Mouse (Mus musculus) heart, adult 9 months (tissue): ENCODE results near the gene Rnaset2a.
"Not testable (repeated sequence)": the region's sequence is repeated elsewhere in the genome, so short reads cannot be mapped to it uniquely, and the experiment has no call there.

Experiments
- DNase-seq, 2 experiments: peaks; one replicate each; pipeline ENCODE4 v3.0.0; 2022; ENCODE audit warnings: low spot score in 2 of 2

Rnaset2a gene

DNA sequence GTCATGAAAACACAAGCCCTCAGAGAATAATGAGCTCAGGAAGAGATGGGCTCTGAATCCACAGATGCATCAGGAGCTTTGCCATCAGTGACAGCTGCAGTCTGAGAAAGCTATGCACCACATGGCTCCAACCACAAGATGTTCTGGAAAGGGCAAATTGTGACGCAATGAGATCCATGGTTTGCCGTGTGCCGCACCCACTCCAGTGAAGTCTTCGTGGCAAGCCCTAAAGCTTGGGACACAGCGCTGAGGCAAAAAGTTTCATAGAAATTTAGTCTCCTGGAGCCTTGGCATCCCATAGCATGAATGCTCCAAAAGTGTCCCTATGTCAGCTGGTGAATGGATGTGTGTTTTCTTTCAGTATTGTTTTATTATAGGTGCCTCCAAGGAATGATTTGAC is 9.8 kb downstream of the Rnaset2a start:
- not testable (repeated sequence) for DNase-seq

DNA sequence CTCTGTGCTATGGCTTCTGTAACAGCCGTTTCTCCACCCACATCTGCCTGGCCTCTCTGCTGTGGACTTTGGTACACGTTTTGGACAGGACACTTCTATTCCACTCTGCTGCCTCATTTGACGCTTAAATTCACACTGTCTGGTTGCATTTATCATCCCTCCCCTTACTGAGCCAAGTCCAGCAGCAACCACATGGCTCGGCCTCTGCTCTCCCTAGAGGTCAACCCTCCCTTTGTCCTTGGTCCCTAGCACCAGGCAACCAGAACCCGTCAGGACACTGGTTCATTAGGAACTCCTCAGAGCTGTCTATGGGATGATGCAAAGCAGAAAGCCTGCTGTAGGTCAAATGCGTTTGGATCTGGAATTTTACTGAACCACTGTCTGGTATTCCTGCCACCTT is 17.0 kb downstream of the Rnaset2a start:
- DNase-seq, result not testable (repeated sequence)

DNA sequence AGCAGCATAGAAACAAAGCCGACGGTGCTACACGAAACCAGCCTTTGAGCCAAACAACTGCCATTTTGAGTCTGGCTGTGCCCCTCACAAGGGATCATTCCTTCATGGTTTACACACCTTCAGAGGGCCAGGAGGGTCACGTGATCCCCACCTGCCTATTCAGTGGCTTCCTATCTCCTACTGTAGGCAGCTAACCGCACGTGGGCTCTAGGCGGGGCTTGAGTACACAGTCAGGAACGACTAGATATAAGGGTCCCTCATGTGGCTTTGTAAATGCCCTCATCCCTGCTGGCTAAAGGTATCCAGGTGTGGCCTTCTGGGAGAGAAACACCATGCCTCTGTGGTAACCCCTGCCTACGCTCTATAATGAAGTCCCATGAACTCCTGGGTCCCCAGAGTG is 18.3 kb downstream of the Rnaset2a start:
- not testable (repeated sequence) for DNase-seq

GRCm38 (mm10) chr17:8128326-8128993 is 19.4 kb downstream of the Rnaset2a start:
- not testable (repeated sequence) for DNase-seq

DNA sequence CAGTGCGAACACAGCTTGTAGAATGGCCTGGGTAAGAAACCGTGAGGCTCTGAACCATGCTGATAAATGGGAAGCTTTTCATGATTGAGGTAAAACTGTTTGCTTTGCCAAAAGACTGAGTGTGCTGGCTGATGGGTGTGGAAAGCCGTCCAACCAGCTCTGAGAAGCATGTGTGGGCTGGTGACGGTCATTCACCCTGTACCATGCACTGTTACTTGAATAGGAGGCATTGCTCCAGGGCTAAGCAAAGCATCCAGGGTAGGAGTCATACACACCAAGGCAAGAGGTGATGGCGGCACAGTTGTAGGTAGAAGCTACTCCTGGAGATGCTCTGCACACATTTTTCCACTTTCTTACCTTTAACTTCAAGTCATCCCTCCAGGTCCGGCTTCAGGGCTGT is 23.3 kb downstream of the Rnaset2a start:
- not testable (repeated sequence) for DNase-seq

GRCm38 (mm10) chr17:8122974-8123373 is 24.9 kb downstream of the Rnaset2a start:
- not testable (repeated sequence) for DNase-seq

DNA sequence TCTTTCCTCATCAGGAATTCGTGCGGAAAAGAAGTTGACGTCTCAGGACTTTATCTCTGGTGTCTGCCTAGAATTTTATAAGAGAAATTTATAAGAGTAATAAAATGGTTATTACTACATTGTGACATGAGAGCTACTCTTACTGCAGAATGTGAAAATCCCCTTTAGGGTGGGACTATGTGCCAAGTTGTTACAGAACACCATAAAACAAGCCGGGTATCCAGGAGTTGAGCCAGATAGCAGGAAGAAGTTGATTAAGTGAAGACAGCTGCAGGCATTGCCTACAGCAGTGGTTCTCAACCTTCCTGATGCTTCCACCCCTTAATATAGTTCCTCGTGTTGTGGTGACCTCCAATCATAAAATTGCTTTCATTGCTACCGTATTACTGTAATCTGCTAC is 31.0 kb downstream of the Rnaset2a start:
- DNase-seq, result not testable (repeated sequence)

GRCm38 (mm10) chr17:8116378-8116777 is 31.5 kb downstream of the Rnaset2a start:
- DNase-seq, result not testable (repeated sequence)

GRCm38 (mm10) chr17:8112199-8112598 is 35.7 kb downstream of the Rnaset2a start:
- DNase-seq, result not testable (repeated sequence)

GRCm38 (mm10) chr17:8101297-8101609 is 46.6 kb downstream of the Rnaset2a start:
- not testable (repeated sequence) for DNase-seq

GRCm38 (mm10) chr17:8100405-8101296 is 47.2 kb downstream of the Rnaset2a start:
- DNase-seq, result not testable (repeated sequence)

- DNase-seq, result peak in 1 of 2 experiments; percentile 19
Observed at GRCm38 (mm10) chr17:8096199-8096598, 51.7 kb downstream of the Rnaset2a start.

- not testable (repeated sequence) for DNase-seq
Observed at GRCm38 (mm10) chr17:8095653-8096052, 52.2 kb downstream of the Rnaset2a start.

GRCm38 (mm10) chr17:8092537-8093526 is 55.1 kb downstream of the Rnaset2a start:
- DNase-seq, result not testable (repeated sequence)

- not testable (repeated sequence) for DNase-seq
Observed at GRCm38 (mm10) chr17:8091320-8091719, 56.6 kb downstream of the Rnaset2a start.

DNA sequence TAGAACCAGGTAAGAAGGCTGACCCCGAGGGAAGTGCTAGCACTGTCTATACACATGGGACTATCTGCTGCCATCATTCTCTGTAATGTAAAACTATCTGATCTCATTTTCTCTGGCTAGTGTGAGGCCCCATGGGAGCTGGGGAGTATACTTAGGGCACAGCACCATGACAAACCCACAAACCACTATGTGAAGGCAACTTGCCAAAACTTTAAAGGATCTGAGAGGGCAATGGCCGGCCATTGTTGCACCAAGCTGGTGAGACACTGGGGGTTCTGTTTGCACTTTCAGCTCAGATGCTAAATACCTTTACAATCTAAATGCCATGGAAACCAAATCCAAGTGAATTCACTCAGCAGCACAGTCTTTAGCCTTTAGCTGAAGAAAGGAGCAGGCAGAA is 78.0 kb downstream of the Rnaset2a start:
- not testable (repeated sequence) for DNase-seq
